ENCODE assay signal across 33 mouse cellular contexts in the genomic region with DNA sequence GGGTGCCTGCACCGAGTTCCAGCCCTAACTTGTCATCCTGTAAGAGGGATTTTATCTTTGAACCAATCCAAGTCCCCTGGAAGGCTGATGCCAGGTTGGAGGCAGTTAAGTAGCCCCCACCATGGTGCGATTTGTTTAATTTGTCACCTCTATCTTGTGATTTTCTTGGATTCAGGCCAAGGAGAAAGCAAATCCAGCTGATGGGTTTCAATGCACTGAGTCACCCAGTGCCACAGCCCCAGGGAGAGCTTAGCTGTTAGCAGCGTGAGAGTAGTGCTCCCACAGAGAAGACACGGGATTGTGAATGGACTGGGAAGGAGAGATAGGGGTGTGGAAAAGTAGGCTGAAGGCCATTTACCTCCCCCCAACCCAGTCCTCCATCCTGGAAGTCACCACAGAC.
A peak's percentile ranks its signal among the peaks of the same experiment; 100 is the strongest.
DNase-seq lines count a peak whose midpoint lies in the region; ATAC-seq and TF ChIP-seq lines count a peak whose summit lies in the region.
"Had no signal": no experiment of that assay in that cellular context is flagged by ENCODE, and none has a peak within 500 bp of the region (broad histone marks: within the 10 kb centered on the region; RNA-seq: fewer than 3 reads in every experiment).

No protein-coding gene starts in this region.

- TF ChIP-seq CTCF in layer of hippocampus, adult 2 months (conservative IDR thresholded peaks at IDR 0.05) = no peak
- TF ChIP-seq CTCF in Patski (IDR thresholded peaks at IDR 0.05) = no peak
- no peak for TF ChIP-seq CTCF in brain, embryonic 14.5 days (IDR thresholded peaks at IDR 0.05; ENCODE audit: borderline replicate concordance, extremely low read depth, insufficient read depth, insufficient read length)

- H3K27ac ChIP-seq in layer of hippocampus, adult 2 months = peak overlapping the region; percentile 18; the same call in 1 of the 2 replicates
- H3K27ac ChIP-seq in midbrain, embryonic 15.5 days = no peak overlapping the region
- no peak overlapping the region for H3K27ac ChIP-seq in midbrain, embryonic 10.5 days (replicated peaks)
- H3K27ac ChIP-seq: embryonic facial prominence, embryonic 12.5 days; gastrocnemius, adult 2 months; heart, embryonic 13.5 days; hindbrain, embryonic 10.5 days; left cerebral cortex, adult 2 months; limb, embryonic 10.5 days; limb, embryonic 15.5 days; liver, embryonic 13.5 days; macrophage; stomach, embryonic 15.5 days had no signal

- in situ Hi-C loops in Patski (cut with MboI; ENCODE audit: low pct_unique_long_range_greater_than_20kb) = no loop called here

- TF ChIP-seq POLR2A in brain, embryonic 14.5 days (IDR thresholded peaks at IDR 0.05; ENCODE audit: borderline replicate concordance, extremely low read depth, insufficient read depth, insufficient read length, poor library complexity, severe bottlenecking) = no peak

- no peak overlapping the region for H3K9ac ChIP-seq in midbrain, embryonic 15.5 days
- H3K9ac ChIP-seq: embryonic facial prominence, embryonic 12.5 days; heart, embryonic 13.5 days; limb, embryonic 15.5 days; liver, embryonic 13.5 days; stomach, embryonic 15.5 days had no signal

- POLR2A ChIA-PET in Patski (lab: Charles Lee) = no interaction called here

- H3K9me3 ChIP-seq in midbrain, embryonic 15.5 days = no peaks in the 10 kb centered on the region
- no peaks in the 10 kb centered on the region for H3K9me3 ChIP-seq in midbrain, embryonic 10.5 days (replicated peaks)
- H3K9me3 ChIP-seq: embryonic facial prominence, embryonic 12.5 days; heart, embryonic 13.5 days; hindbrain, embryonic 10.5 days; limb, embryonic 10.5 days; limb, embryonic 15.5 days; liver, embryonic 13.5 days; stomach, embryonic 15.5 days had no signal

- CTCF ChIA-PET in Patski (lab: Charles Lee) = interaction anchor here (0.9 kb wide), 1 partner anchor 14 kb away, joined by 3 read pairs; no protein-coding TSS in a partner anchor

- 46% methylated on average over 4 of the region's 4 CpGs for WGBS in midbrain, embryonic 15.5 days
- WGBS in midbrain, embryonic 10.5 days = 49% methylated on average over 4 of the region's 4 CpGs

- intact Hi-C loops in heart, postnatal 25 days (cut with DNase I) = no loop called here

- no peak overlapping the region for H3K4me2 ChIP-seq in midbrain, embryonic 15.5 days
- H3K4me2 ChIP-seq: embryonic facial prominence, embryonic 12.5 days; heart, embryonic 13.5 days; limb, embryonic 15.5 days; liver, embryonic 13.5 days; stomach, embryonic 15.5 days had no signal

- no peaks in the 10 kb centered on the region for H3K27me3 ChIP-seq in midbrain, embryonic 15.5 days (replicated peaks)
- no peaks in the 10 kb centered on the region for H3K27me3 ChIP-seq in midbrain, embryonic 10.5 days (ENCODE audit: low read depth, poor library complexity, severe bottlenecking)
- H3K27me3 ChIP-seq in Patski = no peaks in the 10 kb centered on the region
- H3K27me3 ChIP-seq: embryonic facial prominence, embryonic 12.5 days; heart, embryonic 13.5 days; limb, embryonic 15.5 days; liver, embryonic 13.5 days; stomach, embryonic 15.5 days had no signal

- 0 out of 2 replicates have a peak, but pooled peaks have one; percentile 37 for ATAC-seq in midbrain, embryonic 15.5 days (replicated peaks)
- ATAC-seq in Patski = peak; percentile 92
- ATAC-seq: activated CD4-positive, CD25-positive, alpha-beta regulatory T cell, adult 4 months; hindbrain, embryonic 16.5 days had no signal

- H3K4me1 ChIP-seq in midbrain, embryonic 15.5 days = no peaks in the 10 kb centered on the region
- H3K4me1 ChIP-seq in midbrain, embryonic 10.5 days = no peaks in the 10 kb centered on the region
- H3K4me1 ChIP-seq: embryonic facial prominence, embryonic 12.5 days; limb, embryonic 15.5 days; liver, embryonic 13.5 days; stomach, embryonic 15.5 days had no signal

- DNase-seq in layer of hippocampus, adult 2 months (ENCODE audit: low spot score in 2 of 2) = no peak
- DNase-seq in layer of hippocampus, postnatal 10 days (ENCODE audit: low spot score in 2 of 2) = no peak
- DNase-seq in midbrain, embryonic 10.5 days (ENCODE audit: low spot score) = no peak
- DNase-seq in Patski (ENCODE audit: low read depth, low spot score) = peak; percentile 89
- peak; percentile 52 for DNase-seq in brain, embryonic 14.5 days (ENCODE audit: low read depth)
- no peak for DNase-seq in heart, postnatal 25 days (ENCODE audit: low spot score)
- no peak for DNase-seq in cerebellum, adult 9-10 months
- DNase-seq: adrenal gland, adult 2 months; adrenal gland, postnatal 36 days; cerebellum, adult 8-10 months; cerebellum, postnatal 36 days; gastrocnemius, adult 2 months; gastrocnemius, postnatal 36 days; heart, postnatal 10 days; kidney, adult 9 months; kidney, postnatal 10 days; layer of hippocampus, adult 9-11 months; liver, embryonic 13.5 days; lung, adult 2 months; lung, postnatal 10 days; right cerebral cortex, postnatal 14 days; thymus, postnatal 14 days had no signal

- H3K4me3 ChIP-seq in layer of hippocampus, adult 2 months = no peak overlapping the region
- H3K4me3 ChIP-seq in midbrain, embryonic 15.5 days = no peak overlapping the region
- no peak overlapping the region for H3K4me3 ChIP-seq in midbrain, embryonic 10.5 days
- H3K4me3 ChIP-seq: embryonic facial prominence, embryonic 12.5 days; gastrocnemius, adult 2 months; heart, embryonic 13.5 days; hindbrain, embryonic 10.5 days; left cerebral cortex, adult 2 months; limb, embryonic 10.5 days; limb, embryonic 15.5 days; liver, embryonic 13.5 days; stomach, embryonic 15.5 days had no signal

- no peaks in the 10 kb centered on the region for H3K36me3 ChIP-seq in midbrain, embryonic 15.5 days (replicated peaks)
- no peaks in the 10 kb centered on the region for H3K36me3 ChIP-seq in midbrain, embryonic 10.5 days
- H3K36me3 ChIP-seq: embryonic facial prominence, embryonic 12.5 days; hindbrain, embryonic 10.5 days; limb, embryonic 10.5 days; limb, embryonic 15.5 days; liver, embryonic 13.5 days; stomach, embryonic 15.5 days had no signal

Comparison
In these comparisons a context has a peak if more than half of its experiments do, and no peak if none do; other contexts are left out.
1. DNase-seq: peak in Patski (single experiment) and brain, embryonic 14.5 days (single experiment); none in layer of hippocampus, adult 2 months (0 of 2), layer of hippocampus, postnatal 10 days (0 of 2), midbrain, embryonic 10.5 days (single experiment), heart, postnatal 25 days (single experiment) and cerebellum, adult 9-10 months (single experiment).